Mouse (Mus musculus) liver, embryonic 14.5 days (tissue): ENCODE results near the gene Gtf2i. TPM values are rescaled to one million over a fixed set of nuclear protein-coding genes. Genes with fewer than 3 reads are reported as not detected.

Experiments
- ATAC-seq: fragments of 200-750 bp; cut with Nextera tagmentation; 2 replicates; pipeline ENCODE4 v1.8.0; 2017; ENCODE audit warnings: moderate number of reproducible peaks, mild to moderate bottlenecking, moderate library complexity; ENCODE audit not compliant: insufficient read depth
- DNase-seq, 3 experiments: peaks; one replicate each; pipeline ENCODE4 v3.0.0-alpha.2; 2012 to 2013; ENCODE audit warnings: low read depth in 3 of 3, low spot score in 3 of 3
- H3K27ac ChIP-seq: fragments of 300-500 bp; sonication (generic); 2 replicates; pipeline ENCODE4 v1.5.1; 2014; ENCODE audit warnings: moderate library complexity, mild to moderate bottlenecking, control low read depth, inconsistent platforms
- H3K27me3 ChIP-seq: fragments of 300-500 bp; sonication (generic); 2 replicates; pipeline ENCODE4 v1.6.1; 2014; ENCODE audit warnings: mild to moderate bottlenecking, low read length, moderate library complexity; ENCODE audit not compliant: control insufficient read depth, insufficient read depth
- H3K36me3 ChIP-seq: fragments of 300-500 bp; sonication (generic); replicated peaks from 2 replicates; pipeline ENCODE4 v1.6.1; 2014; ENCODE audit warnings: low read depth; ENCODE audit not compliant: control insufficient read depth, insufficient read depth
- H3K4me1 ChIP-seq, 2 experiments: fragments of 200-500 bp in 1 of 2; fragments of 300-500 bp in 1 of 2; sonication (generic) in 1 of 2; replicated peaks; 2 replicates each; pipeline ENCODE4 v1.6.1; 2012 to 2014; ENCODE audit warnings: antibody characterized with exemption in 1 of 2, inconsistent platforms in 1 of 2, low read length in 1 of 2; ENCODE audit not compliant: control insufficient read depth in 2 of 2, insufficient read depth in 2 of 2
- H3K4me2 ChIP-seq: fragments of 300-500 bp; sonication (generic); 2 replicates; pipeline ENCODE4 v1.6.1; 2014; ENCODE audit warnings: low read depth, mild to moderate bottlenecking, control low read depth, moderate library complexity
- H3K4me3 ChIP-seq, 2 experiments: fragments of 200-500 bp in 1 of 2; fragments of 300-500 bp in 1 of 2; sonication (generic) in 1 of 2; 2 replicates each; pipeline ENCODE4 v1.5.1; 2012 to 2014; ENCODE audit warnings: low read depth in 2 of 2, low read length in 2 of 2, mild to moderate bottlenecking in 2 of 2, control low read depth in 1 of 2, inconsistent platforms in 1 of 2, moderate library complexity in 1 of 2; ENCODE audit not compliant: insufficient read depth in 1 of 2
- H3K9ac ChIP-seq: fragments of 300-500 bp; sonication (generic); replicated peaks from 2 replicates; pipeline ENCODE4 v1.6.1; 2014; ENCODE audit warnings: mild to moderate bottlenecking, control low read depth, moderate library complexity
- H3K9me3 ChIP-seq: fragments of 300-500 bp; sonication (generic); 2 replicates; pipeline ENCODE4 v1.6.1; 2016; ENCODE audit warnings: low read length, mixed read lengths; ENCODE audit not compliant: control insufficient read depth
- CTCF ChIP-seq: IDR thresholded peaks from 2 replicates; pipeline ENCODE4 v1.5.1; 2016; ENCODE audit warnings: antibody characterized with exemption, low read depth, control low read depth
- EP300 ChIP-seq: IDR thresholded peaks from 2 replicates; pipeline ENCODE4 v1.6.1; 2016; ENCODE audit warnings: antibody characterized with exemption, low read depth
- WGBS: fragments of 180-500 bp; shearing (Covaris S2); extraction: QIAGEN DNeasy Blood & Tissue Kit; methylation state at CpG from one replicate; pipeline ENCODE4 v1.1.7; 2014; ENCODE audit not compliant: insufficient replicate concordance; 5-methylcytosine and 5-hydroxymethylcytosine counted together
- polyA plus RNA-seq, 2 experiments: library from polyadenylated mRNA; depleted of rRNA in 1 of 2; stranded (reverse) in 1 of 2; unstranded in 1 of 2; fragments of >200 nt; fragmentation: Nextera tagmentation in 1 of 2; extraction: Ambion mirVana in 1 of 2; gene quantifications; 2 replicates each; pipeline versions ENCODE4 v1.2.1 to v1.2.3; 2012 to 2014

Gene Gtf2i
- polyA plus RNA-seq, 2 experiments: 26.1 to 26.5 TPM

- WGBS: 50% methylated on average over 7 of the region's 7 CpGs
- H3K9ac ChIP-seq: no peak overlapping the region
- H3K27ac ChIP-seq: no peak overlapping the region
- H3K27me3 ChIP-seq: no peaks in the 10 kb centered on the region
- DNase-seq (no peak), ATAC-seq (no peak)
- no peaks in the 10 kb centered on the region for H3K9me3 ChIP-seq
- H3K4me1 ChIP-seq: peaks cover 10 to 14% of the 10 kb centered on the region in 2 experiments
- H3K4me2 ChIP-seq: no peak overlapping the region
- H3K36me3 ChIP-seq: no peaks in the 10 kb centered on the region
- no peak overlapping the region for H3K4me3 ChIP-seq
- TF ChIP-seq EP300: no peak
Observed at GRCm38 (mm10) chr5:134316721-134317120, 2.2 kb upstream of the Gtf2i start.

GRCm38 (mm10) chr5:134315623-134316350, 1.2 kb upstream of the Gtf2i start:
- no peaks in the 10 kb centered on the region for H3K9me3 ChIP-seq
- H3K4me2 ChIP-seq: peak overlapping the region; percentile 82
- DNase-seq (peak in 1 of 3 experiments; percentile 17), ATAC-seq (no peak)
- no peaks in the 10 kb centered on the region for H3K27me3 ChIP-seq
- TF ChIP-seq EP300 (no peak), CTCF (no peak)
- H3K27ac ChIP-seq: peak overlapping the region; percentile 57
- H3K36me3 ChIP-seq: peaks cover 3% of the 10 kb centered on the region; the same call in 1 of the 2 replicates
- WGBS: 6% methylated on average over 25 of the region's 25 CpGs
- H3K4me1 ChIP-seq: peaks cover 10 to 14% of the 10 kb centered on the region in 2 experiments; a peak in 3 of 4 replicates
- H3K9ac ChIP-seq: peak overlapping the region; percentile 77
- peak overlapping the region; percentile 50 to 89 for H3K4me3 ChIP-seq

DNA sequence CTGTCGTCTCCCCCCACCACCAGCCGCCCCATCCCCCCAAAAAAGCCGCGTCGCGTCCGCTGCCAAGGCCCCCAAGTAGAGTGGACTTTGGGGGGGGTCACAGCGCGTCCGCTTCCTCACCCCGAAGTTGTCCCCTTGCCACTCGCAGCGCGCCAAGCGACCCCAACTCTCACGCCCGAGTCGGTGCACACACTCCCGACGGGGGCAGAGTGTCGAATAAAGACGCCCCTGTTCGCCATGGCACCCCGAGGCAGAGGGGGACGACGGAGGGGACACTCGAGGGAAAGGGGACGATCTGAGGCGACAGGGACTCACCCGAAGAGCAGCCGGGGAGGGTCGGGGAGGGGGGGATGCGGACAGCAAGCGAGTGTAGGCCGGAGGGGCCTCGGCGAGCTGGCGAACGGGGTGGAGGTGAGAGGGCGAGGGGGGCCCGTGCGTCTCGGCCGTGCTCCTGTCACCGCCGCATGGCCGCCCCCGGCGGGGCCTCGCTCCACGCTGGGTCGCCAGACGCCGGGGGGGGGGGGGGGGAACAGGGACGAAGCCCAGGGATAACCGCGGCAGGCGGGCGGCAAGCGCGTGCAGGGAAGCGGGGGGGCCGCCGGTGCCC, 389 bp downstream of the Gtf2i start:
- Histone ChIP-seq H3K4me1 (peaks cover 10 to 14% of the 10 kb centered on the region in 2 experiments; a peak in 3 of 4 replicates), H3K4me2 (peak overlapping the region; percentile 82), H3K36me3 (peaks cover 19% of the 10 kb centered on the region), H3K9ac (peak overlapping the region; percentile 93), H3K27ac (peak overlapping the region; percentile 79), H3K9me3 (no peaks in the 10 kb centered on the region), H3K4me3 (peak overlapping the region; percentile 82 to 89), H3K27me3 (no peaks in the 10 kb centered on the region)
- peak in 2 of 3 experiments; percentile 20 to 42 for DNase-seq
- TF ChIP-seq EP300 (no peak), CTCF (no peak)
- peak; percentile 32 for ATAC-seq
- under 1% methylated on average over 50 of the region's 64 CpGs for WGBS

DNA sequence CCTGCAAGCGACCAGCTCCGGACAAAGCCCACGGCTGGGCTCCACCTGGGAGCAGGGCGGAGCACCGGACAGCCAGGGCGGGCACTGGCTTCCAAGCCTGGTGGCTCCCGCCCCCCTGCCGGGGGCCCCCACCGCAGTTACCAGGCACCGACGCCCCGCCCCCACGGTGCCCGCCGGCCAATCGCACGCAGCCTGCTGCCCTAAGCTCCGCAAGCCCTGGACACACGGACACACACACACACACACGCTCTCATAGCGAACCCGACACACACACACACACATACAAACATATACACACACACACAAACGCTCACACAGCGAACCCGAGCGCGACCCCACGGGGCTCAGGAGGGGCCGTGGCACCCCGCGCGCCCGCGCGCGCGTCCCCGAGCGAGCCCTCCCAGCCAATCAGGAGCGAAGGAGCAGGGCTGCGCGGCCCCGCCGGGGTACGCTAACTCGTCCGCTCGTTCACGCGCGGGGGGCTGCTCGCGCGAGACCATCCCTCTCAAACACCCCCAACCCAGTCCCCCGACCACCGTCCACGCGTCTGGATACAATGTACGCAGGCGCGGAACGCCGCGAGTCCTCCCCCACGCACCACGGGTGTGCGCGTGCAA, 1.0 kb downstream of the Gtf2i start:
- ATAC-seq (peak; percentile 85), DNase-seq (peak; percentile 82 to 85 (median 83))
- Histone ChIP-seq H3K27me3 (no peaks in the 10 kb centered on the region), H3K4me1 (peaks cover 10 to 14% of the 10 kb centered on the region in 2 experiments; a peak in 3 of 4 replicates), H3K36me3 (peaks cover 21% of the 10 kb centered on the region), H3K4me3 (peak overlapping the region; percentile 82 to 89), H3K4me2 (peak overlapping the region; percentile 82), H3K27ac (peak overlapping the region; percentile 79), H3K9ac (peak overlapping the region; percentile 93), H3K9me3 (no peaks in the 10 kb centered on the region)
- under 1% methylated on average over 68 of the region's 68 CpGs for WGBS
- TF ChIP-seq CTCF (no peak), EP300 (no peak)
